Mouse (Mus musculus): ENCODE results near the gene Rptn.
"Not testable (repeated sequence)": the region's sequence is repeated elsewhere in the genome, so short reads cannot be mapped to it uniquely, and the experiment has no call there.

Gene Rptn

GRCm38 (mm10) chr3:93393366-93393765 is at the start of gene Rptn:
Gene Rptn, plus strand, starts transcription at chr3:93393699.
- no peak for DNase-seq (ENCODE audit: low spot score in 2 of 2)

DNA sequence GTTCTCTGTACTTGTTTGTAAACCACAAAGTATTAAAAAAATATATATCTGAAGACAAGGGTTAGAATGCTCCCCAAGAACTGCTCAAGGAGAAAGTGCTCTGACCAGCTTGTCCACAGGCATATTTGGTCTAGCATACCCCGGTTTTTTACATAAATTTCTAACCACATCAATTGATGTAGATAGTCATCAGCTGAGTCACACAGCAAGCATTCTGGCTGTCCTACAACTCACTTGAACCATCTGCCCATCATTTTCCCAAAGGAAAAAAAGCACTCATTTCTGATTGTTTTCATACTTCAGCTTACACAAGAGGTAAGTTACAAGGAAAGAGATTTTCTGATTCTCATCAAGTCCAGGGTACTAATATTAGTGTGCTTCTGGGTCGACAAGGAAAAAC is 46.6 kb upstream of the Rptn start:
- DNase-seq (ENCODE audit: low spot score in 2 of 2) = no peak

DNA sequence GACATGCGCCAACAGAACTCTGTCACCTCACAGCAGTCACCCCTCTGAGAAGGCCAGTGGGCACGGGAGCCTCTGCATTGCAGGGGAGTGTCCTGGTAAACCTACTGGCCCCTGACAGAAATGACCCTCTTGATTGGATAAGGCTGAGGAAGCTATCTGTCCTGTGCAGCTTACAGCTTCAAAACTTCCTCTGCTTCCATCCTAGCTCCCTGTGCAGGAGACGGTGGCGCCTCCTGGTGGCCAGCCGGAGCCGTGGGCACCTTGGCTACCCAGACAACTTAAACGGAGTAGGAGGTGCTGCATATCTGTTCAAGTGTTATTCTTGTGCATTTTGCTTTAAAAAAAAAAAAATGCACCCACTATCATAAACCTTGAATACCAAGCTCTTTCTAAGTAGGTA is 33.5 kb upstream of the Rptn start:
- DNase-seq (ENCODE audit: low spot score in 2 of 2) = peak; percentile 15 to 47

- DNase-seq (ENCODE audit: low spot score in 2 of 2) = no peak
Measured at GRCm38 (mm10) chr3:93361933-93362574, 31.4 kb upstream of the Rptn start.

GRCm38 (mm10) chr3:93366966-93367575 is 26.4 kb upstream of the Rptn start:
- DNase-seq (ENCODE audit: low spot score in 2 of 2) = no peak

GRCm38 (mm10) chr3:93368171-93368570 is 25.3 kb upstream of the Rptn start:
- no peak for DNase-seq (ENCODE audit: low spot score in 2 of 2)

DNA sequence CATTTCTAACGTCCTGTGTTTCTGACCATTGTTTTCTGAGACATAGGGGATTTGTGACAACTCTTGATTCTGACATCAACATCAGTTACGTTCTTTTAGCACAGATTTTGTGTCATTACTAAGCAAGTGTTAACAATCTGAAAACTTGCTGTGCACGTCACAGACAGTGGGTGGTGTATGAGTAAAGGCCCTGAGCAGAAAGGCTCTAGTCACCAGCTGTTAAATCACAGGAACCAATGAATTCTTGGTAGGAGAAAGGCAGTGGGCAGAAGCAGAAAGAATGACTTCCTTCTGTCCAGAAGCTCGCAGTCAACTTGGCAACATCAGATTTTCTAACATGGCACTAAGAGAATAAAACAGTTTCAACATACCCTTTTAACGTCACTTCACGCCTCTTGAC is 20.1 kb upstream of the Rptn start:
- DNase-seq (ENCODE audit: low spot score in 2 of 2) = no peak

DNA sequence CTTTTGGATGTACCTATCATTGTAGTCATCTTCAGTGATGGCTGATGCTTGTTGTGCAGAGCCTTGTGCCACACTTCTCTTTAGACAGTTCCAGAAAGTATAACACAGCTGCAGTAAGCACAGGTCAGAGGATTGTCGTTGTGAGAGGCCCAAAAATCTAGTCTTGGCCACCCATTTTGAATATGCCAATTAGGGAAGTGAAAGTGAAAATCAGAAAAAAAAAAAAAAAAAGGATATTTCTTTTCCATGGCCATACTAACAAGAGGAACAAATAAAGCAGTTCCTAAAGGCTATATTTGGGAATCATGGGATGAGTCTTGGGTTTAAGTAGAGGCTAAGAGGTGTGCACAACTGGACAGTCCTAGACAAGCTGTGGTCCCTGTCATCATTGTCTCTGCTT is 18.3 kb upstream of the Rptn start:
- DNase-seq (ENCODE audit: low spot score in 2 of 2) = no peak

- no peak for DNase-seq (ENCODE audit: low spot score in 2 of 2)
Measured at GRCm38 (mm10) chr3:93375601-93376000, 17.9 kb upstream of the Rptn start.

- DNase-seq (ENCODE audit: low spot score in 2 of 2) = no peak
Measured at GRCm38 (mm10) chr3:93378146-93378545, 15.4 kb upstream of the Rptn start.

DNA sequence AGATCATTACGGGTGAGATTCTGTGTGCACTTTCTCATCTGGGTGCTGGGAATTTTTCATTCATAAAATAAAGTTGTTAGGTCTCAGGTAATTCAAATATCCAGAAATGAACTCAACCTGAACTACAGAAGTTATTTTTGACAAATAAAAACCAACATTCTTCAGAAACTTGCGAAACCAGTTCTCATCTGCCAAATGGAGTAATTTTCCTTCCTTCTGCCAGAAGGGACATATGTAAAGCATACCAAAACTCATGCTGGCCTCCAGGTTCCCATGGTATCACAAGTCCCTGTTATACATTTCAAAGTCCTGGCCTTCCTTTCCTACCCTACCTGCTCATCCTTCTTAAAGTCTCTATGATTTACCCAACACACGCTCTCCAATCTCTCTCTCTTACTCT is 10.4 kb downstream of the Rptn start:
- DNase-seq (ENCODE audit: low spot score in 2 of 2) = no peak

- peak in 1 of 2 experiments; percentile 5 for DNase-seq (ENCODE audit: low spot score in 2 of 2)
Measured at GRCm38 (mm10) chr3:93406992-93407391, 13.5 kb downstream of the Rptn start.

GRCm38 (mm10) chr3:93411905-93412304 is 18.4 kb downstream of the Rptn start:
- DNase-seq (ENCODE audit: low spot score in 2 of 2) = no peak

DNA sequence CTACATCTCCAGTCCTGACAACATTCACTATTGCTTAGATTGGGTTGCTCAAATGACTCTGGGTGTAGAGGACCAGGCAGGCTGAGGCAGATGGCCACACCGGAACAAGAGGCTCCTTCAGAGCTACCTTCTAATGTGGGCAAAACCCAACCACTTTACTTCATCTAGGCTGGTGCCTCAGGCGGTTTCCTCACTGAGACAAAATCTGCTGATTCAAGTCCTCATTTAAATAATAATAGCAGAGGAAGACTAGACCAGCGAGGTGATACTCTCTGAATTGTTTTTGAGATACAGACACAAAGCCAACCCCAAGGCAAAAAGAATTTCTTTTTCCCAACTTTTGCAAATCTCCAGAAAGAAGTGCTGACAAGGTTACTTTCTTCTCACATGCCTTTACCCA is 38.2 kb downstream of the Rptn start:
- DNase-seq (ENCODE audit: low spot score in 2 of 2) = no peak

GRCm38 (mm10) chr3:93442030-93442429 is 48.5 kb downstream of the Rptn start, which contains the start of gene Tchh:
Gene Tchh, plus strand, starts transcription at chr3:93442330.
- no peak for DNase-seq (ENCODE audit: low spot score in 2 of 2)

DNA sequence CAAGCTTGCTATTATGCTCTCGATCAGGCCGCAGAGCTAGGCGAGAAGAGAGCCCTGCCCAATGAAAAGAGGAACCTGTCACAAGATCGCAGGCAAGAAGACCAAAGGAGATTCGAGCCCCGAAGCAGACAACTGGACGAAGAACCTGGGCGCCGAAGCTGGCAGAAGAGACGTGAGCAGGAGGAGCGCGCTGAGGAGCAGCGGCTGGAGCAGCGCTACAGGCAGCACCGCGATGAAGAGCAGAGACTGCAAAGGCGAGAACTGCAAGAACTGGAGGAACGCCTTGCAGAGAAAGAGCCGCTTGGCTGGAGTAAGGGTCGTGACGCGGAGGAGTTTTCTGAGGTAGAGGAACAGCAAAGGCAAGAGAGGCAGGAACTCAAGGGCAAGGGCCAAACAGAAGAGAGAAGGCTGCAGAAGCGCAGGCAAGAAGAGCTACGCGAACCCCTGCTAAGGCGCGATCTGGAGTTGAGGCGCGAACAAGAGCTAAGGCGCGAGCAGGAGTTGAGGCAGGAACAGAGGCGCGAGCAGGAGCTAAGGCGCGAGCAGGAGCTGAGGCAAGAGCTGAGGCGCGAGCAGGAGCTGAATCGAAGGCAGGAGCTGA is 50.1 kb downstream of the Rptn start:
- DNase-seq (ENCODE audit: low spot score in 2 of 2) = peak in 1 of 2 experiments; percentile 12

DNA sequence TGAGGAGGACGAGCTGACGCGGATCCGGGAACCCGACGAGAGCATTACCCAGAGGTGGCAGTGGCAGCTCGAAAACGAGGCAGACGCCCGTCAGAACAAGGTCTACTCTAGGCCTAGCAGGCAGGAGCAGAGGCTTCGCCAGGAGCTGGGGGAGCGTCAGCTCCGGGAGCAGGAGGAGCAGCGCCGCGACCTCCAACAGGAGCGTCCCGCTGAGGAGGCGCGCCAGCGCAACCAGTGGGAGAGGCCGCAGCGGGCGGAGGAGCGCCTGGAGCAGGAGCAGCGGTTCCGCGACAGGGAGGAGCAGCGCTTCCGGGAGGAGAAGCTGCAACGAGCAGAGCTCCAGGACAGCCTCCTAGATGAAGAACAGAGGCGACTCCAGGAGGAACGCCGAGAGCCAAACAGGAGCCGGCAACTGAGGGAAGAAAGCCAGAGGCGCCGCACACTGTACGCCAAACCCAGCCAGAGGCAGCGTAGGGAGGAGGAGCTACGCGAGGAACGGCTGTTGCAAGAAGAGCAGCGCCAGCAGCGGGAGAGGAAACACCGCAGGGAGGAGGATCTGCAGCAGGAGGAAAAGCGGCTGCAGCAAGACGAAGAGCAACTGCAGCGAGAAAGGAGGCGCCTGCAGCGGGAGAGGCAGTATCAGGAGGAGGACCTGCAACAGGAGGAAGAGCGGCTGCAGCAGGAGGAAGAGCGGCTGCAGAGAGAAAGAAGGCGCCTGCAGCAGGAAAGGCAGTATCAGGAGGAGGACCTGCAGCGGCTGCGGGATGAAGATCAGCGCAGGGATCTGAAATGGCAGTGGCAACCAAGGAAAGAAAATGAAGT is 51.1 kb downstream of the Rptn start:
- peak; percentile 39 to 49 for DNase-seq (ENCODE audit: low spot score in 2 of 2)

- peak in 1 of 2 experiments; percentile 9 for DNase-seq (ENCODE audit: low spot score in 2 of 2)
Measured at GRCm38 (mm10) chr3:93445165-93445705, 51.7 kb downstream of the Rptn start.

GRCm38 (mm10) chr3:93446128-93446755 is 52.7 kb downstream of the Rptn start:
- DNase-seq (ENCODE audit: low spot score in 2 of 2) = peak in 1 of 2 experiments; percentile 7

DNA sequence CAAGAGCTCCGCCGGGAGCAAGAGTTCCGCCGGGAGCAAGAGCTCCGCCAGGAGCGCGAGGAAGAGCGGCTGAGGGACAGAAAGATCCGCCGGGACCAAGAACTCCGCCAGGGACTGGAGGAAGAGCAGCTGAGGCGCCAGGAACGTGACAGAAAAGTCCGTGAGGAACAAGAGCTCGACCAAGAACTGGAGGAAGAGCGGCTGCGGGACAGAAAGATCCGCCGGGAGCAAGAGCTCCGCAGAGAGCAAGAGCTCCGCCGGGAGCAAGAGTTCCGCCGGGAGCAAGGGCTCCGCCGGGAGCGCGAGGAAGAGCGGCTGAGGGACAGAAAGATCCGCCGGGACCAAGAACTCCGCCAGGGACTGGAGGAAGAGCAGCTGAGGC is 53.2 kb downstream of the Rptn start:
- DNase-seq (ENCODE audit: low spot score in 2 of 2) = not testable (repeated sequence)

DNA sequence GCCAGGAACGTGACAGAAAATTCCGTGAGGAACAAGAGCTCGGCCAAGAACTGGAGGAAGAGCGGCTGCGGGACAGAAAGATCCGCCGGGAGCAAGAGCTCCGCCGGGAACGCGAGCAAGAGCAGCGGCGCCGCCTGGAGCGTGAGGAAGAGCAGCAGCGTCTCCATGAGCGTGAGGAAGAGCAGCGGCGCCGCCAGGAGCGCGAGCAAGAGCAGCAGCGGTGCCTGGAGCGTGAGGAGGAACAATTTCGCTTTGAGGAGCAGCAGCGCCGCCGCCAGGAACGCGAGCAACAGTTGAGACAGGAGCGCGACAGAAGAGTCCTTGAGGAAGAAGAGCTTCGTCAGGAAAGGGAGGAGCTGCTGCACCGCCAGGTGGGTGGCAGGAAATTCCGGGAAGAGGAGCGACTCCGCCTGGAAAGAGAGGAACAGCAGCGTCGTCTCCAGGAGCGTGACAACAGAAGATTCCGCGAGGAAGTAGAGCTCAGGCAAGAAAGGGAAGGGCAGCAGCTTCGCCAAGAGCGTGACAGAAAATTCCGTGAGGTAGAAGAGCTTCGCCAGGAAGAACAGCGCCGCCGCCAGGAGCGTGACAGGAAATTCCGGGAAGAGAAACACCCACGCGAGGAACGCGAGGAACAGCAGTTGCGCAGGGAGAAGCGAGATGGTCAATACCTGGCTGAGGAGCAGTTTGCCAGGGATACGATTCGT is 53.8 kb downstream of the Rptn start:
- DNase-seq (ENCODE audit: low spot score in 2 of 2) = peak; percentile 50 to 58
